Mouse (Mus musculus): ENCODE data around the gene Mipol1. TPM values are rescaled to one million over a fixed set of nuclear protein-coding genes. Genes with fewer than 3 reads are reported as not detected.

Gene Mipol1
- polyA plus RNA-seq, 1 experiment: 4.2 TPM

- Histone ChIP-seq H3K4me3 (ENCODE audit: insufficient read depth, low read length) (no peak overlapping the region), H3K27ac (ENCODE audit: insufficient read depth, low read length) (no peak overlapping the region), H3K4me1 (ENCODE audit: control insufficient read depth, insufficient read depth, low read length) (no peaks in the 10 kb centered on the region)
- TF ChIP-seq CTCF (IDR thresholded peaks at IDR 0.05; ENCODE audit: extremely low read depth, insufficient read depth, low read length) (no peak), POLR2A (IDR thresholded peaks at IDR 0.05; ENCODE audit: extremely low read depth, insufficient read depth, low read length) (no peak)
These were observed 219.1 kb downstream of the Mipol1 start for GRCm38 (mm10) chr12:57449299-57449698.

- TF ChIP-seq POLR2A (IDR thresholded peaks at IDR 0.05; ENCODE audit: extremely low read depth, insufficient read depth, low read length) (no peak), CTCF (IDR thresholded peaks at IDR 0.05; ENCODE audit: extremely low read depth, insufficient read depth, low read length) (no peak)
- Histone ChIP-seq H3K4me3 (ENCODE audit: insufficient read depth, low read length) (no peak overlapping the region), H3K4me1 (ENCODE audit: control insufficient read depth, insufficient read depth, low read length) (no peaks in the 10 kb centered on the region), H3K27ac (ENCODE audit: insufficient read depth, low read length) (no peak overlapping the region)
These were observed 219.9 kb downstream of the Mipol1 start for GRCm38 (mm10) chr12:57450017-57450583.

- H3K4me3 ChIP-seq (ENCODE audit: insufficient read depth, low read length): no peak overlapping the region
- no peak overlapping the region for H3K27ac ChIP-seq (ENCODE audit: insufficient read depth, low read length)
- H3K4me1 ChIP-seq (ENCODE audit: control insufficient read depth, insufficient read depth, low read length): no peaks in the 10 kb centered on the region
- TF ChIP-seq CTCF (IDR thresholded peaks at IDR 0.05; ENCODE audit: extremely low read depth, insufficient read depth, low read length): no peak
- TF ChIP-seq POLR2A (IDR thresholded peaks at IDR 0.05; ENCODE audit: extremely low read depth, insufficient read depth, low read length): no peak
These were observed 226.7 kb downstream of the Mipol1 start for GRCm38 (mm10) chr12:57456911-57457310.

GRCm38 (mm10) chr12:57457339-57457738 lies 227.1 kb downstream of the Mipol1 start:
- TF ChIP-seq POLR2A (IDR thresholded peaks at IDR 0.05; ENCODE audit: extremely low read depth, insufficient read depth, low read length) (no peak), CTCF (IDR thresholded peaks at IDR 0.05; ENCODE audit: extremely low read depth, insufficient read depth, low read length) (no peak)
- Histone ChIP-seq H3K27ac (ENCODE audit: insufficient read depth, low read length) (no peak overlapping the region), H3K4me3 (ENCODE audit: insufficient read depth, low read length) (no peak overlapping the region), H3K4me1 (ENCODE audit: control insufficient read depth, insufficient read depth, low read length) (no peaks in the 10 kb centered on the region)

- no peak overlapping the region for H3K4me3 ChIP-seq (ENCODE audit: insufficient read depth, low read length)
- TF ChIP-seq CTCF (IDR thresholded peaks at IDR 0.05; ENCODE audit: extremely low read depth, insufficient read depth, low read length) (no peak), POLR2A (IDR thresholded peaks at IDR 0.05; ENCODE audit: extremely low read depth, insufficient read depth, low read length) (no peak)
- no peaks in the 10 kb centered on the region for H3K4me1 ChIP-seq (ENCODE audit: control insufficient read depth, insufficient read depth, low read length)
- no peak overlapping the region for H3K27ac ChIP-seq (ENCODE audit: insufficient read depth, low read length)
These were observed 234.5 kb downstream of the Mipol1 start for GRCm38 (mm10) chr12:57464520-57465334.

- no peaks in the 10 kb centered on the region for H3K4me1 ChIP-seq (ENCODE audit: control insufficient read depth, insufficient read depth, low read length)
- no peak for TF ChIP-seq CTCF (IDR thresholded peaks at IDR 0.05; ENCODE audit: extremely low read depth, insufficient read depth, low read length)
- TF ChIP-seq POLR2A (IDR thresholded peaks at IDR 0.05; ENCODE audit: extremely low read depth, insufficient read depth, low read length): no peak
- no peak overlapping the region for H3K4me3 ChIP-seq (ENCODE audit: insufficient read depth, low read length)
- no peak overlapping the region for H3K27ac ChIP-seq (ENCODE audit: insufficient read depth, low read length)
These were observed 241.6 kb downstream of the Mipol1 start for GRCm38 (mm10) chr12:57471786-57472185.

- H3K27ac ChIP-seq (ENCODE audit: insufficient read depth, low read length): no peak overlapping the region
- no peak for TF ChIP-seq POLR2A (IDR thresholded peaks at IDR 0.05; ENCODE audit: extremely low read depth, insufficient read depth, low read length)
- no peak for TF ChIP-seq CTCF (IDR thresholded peaks at IDR 0.05; ENCODE audit: extremely low read depth, insufficient read depth, low read length)
- no peak overlapping the region for H3K4me3 ChIP-seq (ENCODE audit: insufficient read depth, low read length)
- H3K4me1 ChIP-seq (ENCODE audit: control insufficient read depth, insufficient read depth, low read length): no peaks in the 10 kb centered on the region
These were observed 246.6 kb downstream of the Mipol1 start for GRCm38 (mm10) chr12:57476876-57477275.

- no peak for TF ChIP-seq CTCF (IDR thresholded peaks at IDR 0.05; ENCODE audit: extremely low read depth, insufficient read depth, low read length)
- TF ChIP-seq POLR2A (IDR thresholded peaks at IDR 0.05; ENCODE audit: extremely low read depth, insufficient read depth, low read length): no peak
These were observed 251.6 kb downstream of the Mipol1 start for GRCm38 (mm10) chr12:57481823-57482222.

GRCm38 (mm10) chr12:57496347-57497119 lies 266.3 kb downstream of the Mipol1 start:
- no peak overlapping the region for H3K27ac ChIP-seq (ENCODE audit: insufficient read depth, low read length)
- H3K4me3 ChIP-seq (ENCODE audit: insufficient read depth, low read length): no peak overlapping the region
- H3K4me1 ChIP-seq (ENCODE audit: control insufficient read depth, insufficient read depth, low read length): no peaks in the 10 kb centered on the region
- no peak for TF ChIP-seq CTCF (IDR thresholded peaks at IDR 0.05; ENCODE audit: extremely low read depth, insufficient read depth, low read length)
- no peak for TF ChIP-seq POLR2A (IDR thresholded peaks at IDR 0.05; ENCODE audit: extremely low read depth, insufficient read depth, low read length)

More at GRCm38 (mm10) chr12:57481823-57482222, 251.6 kb downstream of the Mipol1 start:
- Histone ChIP-seq H3K4me3 (ENCODE audit: insufficient read depth, low read length) (no peak overlapping the region), H3K4me1 (ENCODE audit: control insufficient read depth, insufficient read depth, low read length) (no peaks in the 10 kb centered on the region), H3K27ac (ENCODE audit: insufficient read depth, low read length) (no peak overlapping the region)

Measured in cortical plate, adult 2 months (tissue).